Mouse (Mus musculus) mesoderm, embryonic 11.5 days (tissue): ENCODE measurements around the gene Dcpp2.
"Not testable (repeated sequence)": the region's sequence is repeated elsewhere in the genome, so short reads cannot be mapped to it uniquely, and the experiment has no call there.

ENCODE experiments used
- DNase-seq: peaks from one replicate; pipeline ENCODE4 v3.0.0-alpha.2; 2012; ENCODE audit warnings: low read depth, low spot score

Dcpp2 gene

GRCm38 (mm10) chr17:23880576-23880975 lies at the start of gene Dcpp2, which contains the start of gene Dcpp1:
Dcpp2 (plus strand) TSS chr17:23880880.
Dcpp1 (plus strand) TSS chr17:23880876.
- not testable (repeated sequence) for DNase-seq

- DNase-seq: no peak
Observed at GRCm38 (mm10) chr17:23831201-23831600, 49.5 kb upstream of the Dcpp2 start.

- no peak for DNase-seq
Observed at GRCm38 (mm10) chr17:23836006-23836575, 44.6 kb upstream of the Dcpp2 start, which contains the start of gene Prss33. Prss33 (minus strand) TSS chr17:23836056.

GRCm38 (mm10) chr17:23841145-23841544 lies 39.5 kb upstream of the Dcpp2 start:
- DNase-seq: peak; percentile 83

- peak; percentile 41 for DNase-seq
Observed at GRCm38 (mm10) chr17:23843141-23843811, 37.4 kb upstream of the Dcpp2 start.

GRCm38 (mm10) chr17:23843812-23844273 lies 36.8 kb upstream of the Dcpp2 start, which contains the start of the genes Prss32 and Prss41:
Prss32 (plus strand) TSS chr17:23843855.
Prss41 (minus strand) TSS chr17:23844172.
- peak; percentile 84 for DNase-seq

- DNase-seq: no peak
Observed at GRCm38 (mm10) chr17:23850028-23850427, 30.7 kb upstream of the Dcpp2 start.

GRCm38 (mm10) chr17:23850853-23851749 lies 29.6 kb upstream of the Dcpp2 start:
- peak; percentile 73 for DNase-seq

- DNase-seq: peak; percentile 53
Observed at GRCm38 (mm10) chr17:23853292-23853691, 27.4 kb upstream of the Dcpp2 start.

GRCm38 (mm10) chr17:23854229-23854765 lies 26.4 kb upstream of the Dcpp2 start:
- DNase-seq: no peak

- no peak for DNase-seq
Observed at GRCm38 (mm10) chr17:23857193-23857592, 23.5 kb upstream of the Dcpp2 start.

- DNase-seq: no peak
Observed at GRCm38 (mm10) chr17:23857913-23858312, 22.8 kb upstream of the Dcpp2 start.

GRCm38 (mm10) chr17:23862926-23863325 lies 17.8 kb upstream of the Dcpp2 start:
- no peak for DNase-seq

GRCm38 (mm10) chr17:23867756-23868155 lies 12.9 kb upstream of the Dcpp2 start, which contains the start of gene Prss21:
Prss21 (plus strand) TSS chr17:23868056.
- no peak for DNase-seq

- DNase-seq: no peak
Observed at GRCm38 (mm10) chr17:23868513-23868912, 12.2 kb upstream of the Dcpp2 start.

- peak; percentile 68 for DNase-seq
Observed at GRCm38 (mm10) chr17:23873884-23874856, 6.5 kb upstream of the Dcpp2 start.

- no peak for DNase-seq
Observed at GRCm38 (mm10) chr17:23876741-23877140, 3.9 kb upstream of the Dcpp2 start.

GRCm38 (mm10) chr17:23877166-23877565 lies 3.5 kb upstream of the Dcpp2 start:
- no peak for DNase-seq

GRCm38 (mm10) chr17:23917158-23917557 lies 36.5 kb downstream of the Dcpp2 start, which contains the start of gene Dcpp3:
Dcpp3 (plus strand) TSS chr17:23917458.
- not testable (repeated sequence) for DNase-seq

- peak; percentile 94 for DNase-seq
Observed at GRCm38 (mm10) chr17:23924531-23925007, 43.9 kb downstream of the Dcpp2 start.
